Mouse (Mus musculus) macrophage (primary cell): ENCODE measurements around the gene 1700007K13Rik. TPM values are rescaled to one million over a fixed set of nuclear protein-coding genes. Genes with fewer than 3 reads are reported as not detected.
"Not testable (repeated sequence)": the region's sequence is repeated elsewhere in the genome, so short reads cannot be mapped to it uniquely, and the experiment has no call there.

Source experiments
- H3K27ac ChIP-seq: fragments of 350-480 bp; formaldehyde crosslinking; 2 replicates; pipeline ENCODE4 v1.9.0; 2021
- H3K36me3 ChIP-seq: fragments of 350-480 bp; formaldehyde crosslinking; 2 replicates; pipeline ENCODE4 v1.9.0; 2021; ENCODE audit errors: inconsistent target
- H3K4me3 ChIP-seq: fragments of 350-480 bp; formaldehyde crosslinking; 2 replicates; pipeline ENCODE4 v1.9.0; 2021; ENCODE audit errors: inconsistent target
- H3K79me2 ChIP-seq: fragments of 350-480 bp; formaldehyde crosslinking; 2 replicates; pipeline ENCODE4 v1.9.0; 2021; ENCODE audit errors: inconsistent target
- WGBS: methylation state at CpG from one replicate; pipeline ENCODE4 v1.1.7; 2026; ENCODE audit warnings: inconsistent platforms; ENCODE audit not compliant: missing documents; 5-methylcytosine and 5-hydroxymethylcytosine counted together
- polyA plus RNA-seq: library from polyadenylated mRNA; stranded (reverse); fragments of 250-400 nt; gene quantifications from 3 replicates; pipeline ENCODE4 v1.2.4, GENCODE M21; 2018; ENCODE audit warnings: inconsistent platforms
- total RNA-seq, 78 experiments: library from RNA; depleted of rRNA; stranded (reverse); fragments of 250-400 nt; gene quantifications; 1 replicate in 9 of 78; 2 replicates in 24 of 78; 3 replicates in 43 of 78; 4 replicates in 2 of 78; pipeline ENCODE4 v1.2.4; 2018; ENCODE audit warnings: inconsistent platforms in 56 of 78

1700007K13Rik gene
- 1 to 10 TPM in 1 of 26 experiments, not detected in 25; 1.0 TPM for total RNA-seq (2018; cell fraction: chromatin; rRNA removed)
- under 1 TPM in 10 of 26 experiments, not detected in 16; 0.18 to 0.47 (median 0.24) TPM for total RNA-seq (2018; cell fraction: cytosol; rRNA removed)
- not detected for total RNA-seq (2018; cell fraction: nucleus; rRNA removed)
- not detected in 3 replicates for polyA plus RNA-seq

- H3K36me3 ChIP-seq: peaks cover 15% of the 10 kb centered on the region; the same call in 1 of the 2 replicates
- peaks cover 12% of the 10 kb centered on the region; the same call in 1 of the 2 replicates for H3K79me2 ChIP-seq
- H3K27ac ChIP-seq: no peak within 1 kb of the TSS
- 13% methylated on average over 25 of the region's 25 CpGs for WGBS
- no peak within 1 kb of the TSS for H3K4me3 ChIP-seq
Measured at GRCm38 (mm10) chr2:28465836-28466518, at the start of gene 1700007K13Rik. 1700007K13Rik (minus strand) TSS chr2:28466332.

GRCm38 (mm10) chr2:28514489-28514888, 48.4 kb upstream of the 1700007K13Rik start:
- 24% methylated on average over 5 of the region's 5 CpGs for WGBS
- no peak overlapping the region for H3K4me3 ChIP-seq
- H3K36me3 ChIP-seq: no peaks in the 10 kb centered on the region
- H3K27ac ChIP-seq: no peak overlapping the region
- H3K79me2 ChIP-seq: no peaks in the 10 kb centered on the region

GRCm38 (mm10) chr2:28513431-28514370, 47.6 kb upstream of the 1700007K13Rik start:
- Histone ChIP-seq H3K36me3 (no peaks in the 10 kb centered on the region), H3K4me3 (peak overlapping the region; percentile 31), H3K27ac (no peak overlapping the region), H3K79me2 (no peaks in the 10 kb centered on the region)
- 4% methylated on average over 46 of the region's 47 CpGs for WGBS

- Histone ChIP-seq H3K4me3 (peak within 1 kb of the TSS; percentile 31), H3K36me3 (no peaks in the 10 kb centered on the region), H3K27ac (no peak within 1 kb of the TSS), H3K79me2 (no peaks in the 10 kb centered on the region)
- WGBS: 1% methylated on average over 67 of the region's 71 CpGs
Measured at GRCm38 (mm10) chr2:28512798-28513401, 46.8 kb upstream of the 1700007K13Rik start, which contains the start of gene Ralgds. Ralgds (plus strand) TSS chr2:28513125.

- not testable (repeated sequence) for H3K36me3 ChIP-seq, H3K79me2 ChIP-seq, H3K4me3 ChIP-seq, H3K27ac ChIP-seq
- 42% methylated on average over 5 of the region's 5 CpGs for WGBS
Measured at GRCm38 (mm10) chr2:28511600-28511999, 45.5 kb upstream of the 1700007K13Rik start.

- H3K4me3 ChIP-seq: no peak overlapping the region
- 89% methylated on average over 6 of the region's 6 CpGs for WGBS
- no peaks in the 10 kb centered on the region for H3K79me2 ChIP-seq
- no peaks in the 10 kb centered on the region for H3K36me3 ChIP-seq
- H3K27ac ChIP-seq: no peak overlapping the region
Measured at GRCm38 (mm10) chr2:28506291-28506690, 40.2 kb upstream of the 1700007K13Rik start.

GRCm38 (mm10) chr2:28505795-28506194, 39.7 kb upstream of the 1700007K13Rik start, which contains the start of gene Gm10134:
Gm10134 (plus strand) TSS chr2:28506095.
- H3K36me3 ChIP-seq: no peaks in the 10 kb centered on the region
- H3K4me3 ChIP-seq: no peak within 1 kb of the TSS
- H3K79me2 ChIP-seq: no peaks in the 10 kb centered on the region
- no peak within 1 kb of the TSS for H3K27ac ChIP-seq
- whole genome bisulfite sequencing: 82% methylated on average over 3 of the region's 3 CpGs

- Histone ChIP-seq H3K4me3 (no peak overlapping the region), H3K79me2 (no peaks in the 10 kb centered on the region), H3K36me3 (no peaks in the 10 kb centered on the region), H3K27ac (no peak overlapping the region)
- WGBS: 90% methylated on average over 12 of the region's 13 CpGs
Measured at GRCm38 (mm10) chr2:28504676-28505075, 38.5 kb upstream of the 1700007K13Rik start.

- Histone ChIP-seq H3K36me3 (no peaks in the 10 kb centered on the region), H3K79me2 (no peaks in the 10 kb centered on the region), H3K27ac (no peak overlapping the region), H3K4me3 (no peak overlapping the region)
- 65% methylated on average over 10 of the region's 10 CpGs for WGBS
Measured at GRCm38 (mm10) chr2:28502987-28503386, 36.9 kb upstream of the 1700007K13Rik start.

- Histone ChIP-seq H3K4me3 (no peak overlapping the region), H3K36me3 (no peaks in the 10 kb centered on the region), H3K79me2 (no peaks in the 10 kb centered on the region), H3K27ac (no peak overlapping the region)
- WGBS: 16% methylated on average over 4 of the region's 4 CpGs
Measured at GRCm38 (mm10) chr2:28498431-28498830, 32.3 kb upstream of the 1700007K13Rik start.

GRCm38 (mm10) chr2:28497561-28497960, 31.4 kb upstream of the 1700007K13Rik start:
- H3K4me3 ChIP-seq: no peak overlapping the region
- no peaks in the 10 kb centered on the region for H3K79me2 ChIP-seq
- H3K27ac ChIP-seq: no peak overlapping the region
- H3K36me3 ChIP-seq: no peaks in the 10 kb centered on the region
- WGBS: 97% methylated on average over 5 of the region's 5 CpGs

- WGBS: 71% methylated on average over 5 of the region's 5 CpGs
- no peak within 1 kb of the TSS for H3K27ac ChIP-seq
- H3K4me3 ChIP-seq: no peak within 1 kb of the TSS; the same call in 1 of the 2 replicates
Measured at GRCm38 (mm10) chr2:28496671-28497070, 30.5 kb upstream of the 1700007K13Rik start, which contains the start of gene Gbgt1. Gbgt1 (plus strand) TSS chr2:28496891.

GRCm38 (mm10) chr2:28495801-28496595, 29.9 kb upstream of the 1700007K13Rik start:
- Histone ChIP-seq H3K27ac (no peak overlapping the region), H3K4me3 (no peak overlapping the region), H3K79me2 (no peaks in the 10 kb centered on the region), H3K36me3 (no peaks in the 10 kb centered on the region)
- WGBS: 91% methylated on average over 16 of the region's 16 CpGs

More at GRCm38 (mm10) chr2:28496671-28497070, 30.5 kb upstream of the 1700007K13Rik start, which contains the start of gene Gbgt1:
- Histone ChIP-seq H3K36me3 (no peaks in the 10 kb centered on the region), H3K79me2 (no peaks in the 10 kb centered on the region)
